Mouse (Mus musculus): ENCODE data around the gene Cldn7.
"Not testable (repeated sequence)": the region's sequence is repeated elsewhere in the genome, so short reads cannot be mapped to it uniquely, and the experiment has no call there.

Cldn7 gene

DNA sequence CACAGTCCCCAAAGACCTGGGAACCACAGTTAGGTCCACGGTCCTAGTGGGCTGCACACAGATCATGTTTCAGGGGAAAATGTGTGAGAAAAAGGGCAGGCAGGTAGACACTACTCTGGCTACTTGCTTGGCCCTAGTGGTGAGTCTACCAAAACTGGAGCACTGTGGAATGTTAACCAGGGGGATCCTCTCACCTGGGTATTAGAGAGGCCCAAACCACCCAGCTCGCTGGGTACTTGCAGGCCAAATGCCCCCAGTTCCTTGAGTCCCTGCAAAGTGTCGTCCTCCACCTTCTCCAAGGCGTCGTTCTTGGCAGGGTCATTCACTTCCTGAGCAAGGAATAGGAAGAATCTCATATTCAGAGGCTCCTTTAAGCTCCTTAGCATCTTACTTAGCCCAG is 49.5 kb downstream of the Cldn7 start:
- DNase-seq (ENCODE audit: low spot score in 2 of 2) = no peak

DNA sequence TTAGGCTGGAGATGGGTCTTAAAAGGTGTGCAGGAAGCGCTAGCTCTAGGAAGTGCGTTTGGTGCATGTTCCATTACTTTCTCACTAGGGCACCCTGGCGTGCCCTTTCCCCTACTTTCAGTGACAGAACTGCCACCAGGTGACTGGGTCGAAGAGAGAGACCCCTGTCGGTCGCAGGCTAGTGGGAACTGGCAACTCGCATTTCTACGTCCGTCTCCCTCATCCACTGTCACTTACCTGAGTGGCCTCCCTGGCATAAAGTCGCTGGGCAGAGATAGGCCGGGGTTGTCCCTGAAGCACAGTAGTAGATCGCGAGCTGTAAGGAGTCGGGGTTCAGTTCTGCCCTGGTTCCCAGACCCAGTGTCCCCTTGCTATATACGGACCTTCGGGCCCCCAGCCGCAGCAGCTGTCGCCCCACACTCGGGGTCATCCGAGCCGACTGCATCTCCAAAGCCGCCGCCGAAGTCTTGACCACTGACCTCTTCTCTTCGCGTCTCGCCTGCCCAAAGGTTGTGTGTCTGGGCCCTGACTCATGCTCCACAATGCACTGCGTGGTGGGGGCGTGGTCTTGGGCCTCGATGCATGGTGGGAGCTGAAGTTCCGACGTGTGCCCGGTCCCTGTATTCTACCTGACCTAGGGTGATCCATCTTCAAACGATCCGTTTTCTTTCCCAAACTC is 50.4 kb downstream of the Cldn7 start, which contains the start of gene Acadvl:
Gene Acadvl (minus strand): TSS at position 532 of the 679 bp plus-strand sequence.
- DNase-seq (ENCODE audit: low spot score in 2 of 2) = peak; percentile 79 to 82

DNA sequence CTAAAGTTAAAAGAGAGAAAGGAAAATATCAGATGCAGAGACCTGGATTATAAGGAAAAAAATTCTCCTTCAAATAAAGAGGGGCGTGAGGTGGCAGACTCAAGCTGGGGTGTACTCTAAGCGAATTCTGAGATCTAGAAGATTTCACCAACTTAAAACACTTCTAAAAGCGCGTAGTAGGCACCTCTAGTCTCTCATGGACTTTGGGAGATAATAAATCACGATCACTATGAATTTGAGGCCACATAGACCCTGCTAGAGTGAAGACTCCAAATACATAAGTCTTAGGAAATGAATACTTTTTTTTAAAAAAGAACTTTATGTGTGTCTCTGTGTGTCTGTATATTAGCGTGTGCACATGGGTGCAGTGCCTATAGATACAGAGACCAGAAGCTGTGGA is 51.1 kb downstream of the Cldn7 start:
- no peak for DNase-seq (ENCODE audit: low spot score in 2 of 2)

DNA sequence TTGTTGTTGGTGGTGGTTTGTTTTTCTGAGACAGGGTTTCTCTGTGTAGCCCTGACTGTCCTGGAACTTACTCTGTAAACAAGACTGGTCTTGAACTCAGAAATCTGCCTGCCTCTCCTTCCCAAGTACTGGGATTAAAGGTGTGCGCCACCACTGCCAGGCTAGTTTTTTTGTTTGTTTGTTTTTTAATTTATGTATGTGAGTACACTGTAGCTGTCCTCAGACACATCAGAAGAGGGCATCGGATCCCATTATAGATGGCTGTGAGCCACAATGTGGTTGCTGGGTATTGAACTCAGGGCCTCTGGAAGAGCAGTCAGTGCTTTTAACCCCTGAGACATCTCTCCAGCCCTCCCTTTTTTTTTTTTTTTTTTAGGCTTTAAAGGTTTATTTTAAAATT is 51.6 kb downstream of the Cldn7 start:
- DNase-seq (ENCODE audit: low spot score in 2 of 2) = not testable (repeated sequence)

- DNase-seq (ENCODE audit: low spot score in 2 of 2) = no peak
Measured at GRCm38 (mm10) chr11:70016669-70017068, 52.1 kb downstream of the Cldn7 start, which contains the start of gene Dlg4. TSS of gene Dlg4 (plus strand) at chr11:70016942.

- DNase-seq (ENCODE audit: low spot score in 2 of 2) = no peak
Measured at GRCm38 (mm10) chr11:70017199-70017767, 52.7 kb downstream of the Cldn7 start.

Measured in natural killer cell, adult 2 months (primary cell).